Mouse (Mus musculus) cerebellum, adult 2 months (tissue): ENCODE data around the gene Azin2.

ENCODE experiments used
- CTCF ChIP-seq: fragments of 200-500 bp; IDR thresholded peaks from 2 replicates; pipeline ENCODE4 v1.5.1; 2011; ENCODE audit warnings: low read depth, mild to moderate bottlenecking, control low read depth, low read length, moderate library complexity, borderline replicate concordance; ENCODE audit not compliant: insufficient read depth
- POLR2A ChIP-seq: fragments of 200-500 bp; IDR thresholded peaks from 2 replicates; pipeline ENCODE4 v1.6.1; 2011; ENCODE audit warnings: low read length, control low read depth, borderline replicate concordance; ENCODE audit not compliant: insufficient read depth

DNA sequence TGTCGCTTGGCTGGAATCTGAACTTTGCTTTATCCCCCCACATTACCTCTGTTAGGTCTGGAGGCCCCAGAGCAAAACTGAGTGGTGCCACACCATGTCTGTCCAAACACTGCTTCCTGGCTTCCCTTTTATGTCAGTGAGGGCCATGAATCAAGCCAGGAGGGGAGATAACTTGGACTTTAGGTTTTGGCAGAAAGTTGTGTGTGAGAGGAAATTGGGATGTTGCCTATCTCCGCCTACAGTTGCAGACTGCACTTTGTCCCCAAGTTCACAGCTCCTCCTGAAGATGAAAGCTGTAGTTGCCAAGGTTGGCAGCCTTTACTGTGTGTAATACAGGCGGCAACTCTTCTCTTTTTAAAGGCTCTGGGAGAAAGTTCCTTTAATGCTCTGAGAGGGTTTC, 38.5 kb upstream of the Azin2 start:
- no peak for TF ChIP-seq CTCF
- no peak for TF ChIP-seq POLR2A
